8 mouse cellular contexts compared by ENCODE assay signal in the genomic region with DNA sequence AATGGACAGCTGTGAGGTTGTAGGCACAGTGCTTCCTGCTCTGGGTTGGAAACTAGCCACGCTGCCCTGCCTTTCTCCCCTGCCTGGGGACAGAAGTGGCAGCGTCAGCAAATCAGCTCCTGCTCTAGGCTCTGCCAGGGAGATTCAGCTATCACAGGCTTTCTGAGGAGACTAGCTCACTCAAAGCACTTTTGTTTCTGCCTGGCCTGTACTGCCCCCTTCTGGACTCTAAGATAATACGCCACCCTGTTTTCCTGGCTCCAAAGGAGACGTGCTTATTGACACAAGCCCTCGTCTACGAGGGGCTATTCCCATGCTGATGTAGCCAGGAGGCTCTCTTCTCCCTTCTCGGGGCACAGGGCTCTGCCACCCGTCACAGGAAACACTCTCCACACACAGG. TPM values are rescaled to one million over a fixed set of nuclear protein-coding genes. Genes with fewer than 3 reads are reported as not detected.
DNase-seq lines count a peak whose midpoint lies in the region; ATAC-seq and TF ChIP-seq lines count a peak whose summit lies in the region.

No protein-coding gene starts in this region.

- intact Hi-C loops in heart, postnatal 25 days (cut with DNase I): loop anchor here (1.0 to 10.0 kb wide), 4 partner anchors 72 to 338 kb away; partner anchors contain the start of genes Gm29427 and Yod1

- peak; percentile 76 for ATAC-seq in forebrain, embryonic 15.5 days (replicated peaks)
- peak; percentile 38; the same call in 1 of the 2 replicates for ATAC-seq in liver, embryonic 14.5 days (ENCODE audit: insufficient read depth)

- H3K27me3 ChIP-seq in E14TG2a.4 (ENCODE audit: insufficient read depth, low read length): no peaks in the 10 kb centered on the region
- H3K27me3 ChIP-seq in forebrain, embryonic 15.5 days: no peaks in the 10 kb centered on the region
- H3K27me3 ChIP-seq in liver, embryonic 14.5 days (ENCODE audit: control insufficient read depth, insufficient read depth, low read length): no peaks in the 10 kb centered on the region

- peaks cover 11% of the 10 kb centered on the region; the same call in 1 of the 2 replicates for H3K4me1 ChIP-seq in E14TG2a.4 (replicated peaks; ENCODE audit: low read depth, low read length)
- 0 out of 2 replicates have a peak, but pooled peaks cover 2% of the 10 kb centered on the region for H3K4me1 ChIP-seq in forebrain, embryonic 15.5 days
- no peaks in the 10 kb centered on the region; a peak in 1 of 4 replicates for H3K4me1 ChIP-seq in liver, embryonic 14.5 days (replicated peaks; ENCODE audit: control insufficient read depth in 2 of 2, insufficient read depth in 2 of 2, low read length in 1 of 2)

- no peak overlapping the region for H3K9ac ChIP-seq in forebrain, embryonic 15.5 days (replicated peaks)
- H3K9ac ChIP-seq in liver, embryonic 14.5 days (replicated peaks): no peak overlapping the region

- H3K27ac ChIP-seq in forebrain, embryonic 15.5 days (replicated peaks): peak overlapping the region; percentile 59; the same call in 1 of the 2 replicates
- no peak overlapping the region for H3K27ac ChIP-seq in liver, embryonic 14.5 days

- whole genome bisulfite sequencing in forebrain, embryonic 15.5 days: 2% methylated on average over 8 of the region's 8 CpGs
- 18% methylated on average over 8 of the region's 8 CpGs for WGBS in liver, embryonic 14.5 days (ENCODE audit: insufficient replicate concordance)

- peaks cover 23% of the 10 kb centered on the region for H3K36me3 ChIP-seq in E14TG2a.4 (ENCODE audit: insufficient read depth, low read length)
- H3K36me3 ChIP-seq in forebrain, embryonic 15.5 days: peaks cover 32% of the 10 kb centered on the region
- no peaks in the 10 kb centered on the region for H3K36me3 ChIP-seq in liver, embryonic 14.5 days (replicated peaks; ENCODE audit: control insufficient read depth, insufficient read depth, low read depth)

- TF ChIP-seq EP300 in liver, embryonic 14.5 days (IDR thresholded peaks at IDR 0.05; ENCODE audit: low read depth): no peak

- H3K4me3 ChIP-seq in E14TG2a.4 (replicated peaks; ENCODE audit: low read length): no peak overlapping the region
- no peak overlapping the region for H3K4me3 ChIP-seq in forebrain, embryonic 15.5 days
- H3K4me3 ChIP-seq in liver, embryonic 14.5 days (ENCODE audit: insufficient read depth in 1 of 2, low read depth in 2 of 2, low read length in 2 of 2): no peak overlapping the region

- DNase-seq in c-Kit-positive CD71-negative TER-119-negative erythroid progenitor cells, embryonic 14.5 days (ENCODE audit: low read depth): peak; percentile 70
- DNase-seq in heart, postnatal 25 days (ENCODE audit: low spot score): peak; percentile 31
- peak; percentile 77 to 79 for DNase-seq in kidney, postnatal 36 days
- peak in 2 of 3 experiments; percentile 49 to 58 for DNase-seq in liver, embryonic 14.5 days (ENCODE audit: low read depth in 3 of 3, low spot score in 3 of 3)
- peak; percentile 60 for DNase-seq in neural tube, embryonic 10.5 days (ENCODE audit: extremely low spot score, low spot score)
- peak; percentile 32 to 64 for DNase-seq in thymus, postnatal 10 days (ENCODE audit: low spot score in 2 of 2)

- H3K9me3 ChIP-seq in E14TG2a.4 (ENCODE audit: low read length): no peaks in the 10 kb centered on the region
- H3K9me3 ChIP-seq in forebrain, embryonic 15.5 days: no peaks in the 10 kb centered on the region
- H3K9me3 ChIP-seq in liver, embryonic 14.5 days (ENCODE audit: control insufficient read depth, low read length): no peaks in the 10 kb centered on the region

- H3K4me2 ChIP-seq in forebrain, embryonic 15.5 days (replicated peaks): no peak overlapping the region
- H3K4me2 ChIP-seq in liver, embryonic 14.5 days (ENCODE audit: low read depth): no peak overlapping the region

- peak; percentile 62 for TF ChIP-seq CTCF in E14TG2a.4 (conservative IDR thresholded peaks at IDR 0.05; ENCODE audit: low read length)
- peak; percentile 76 for TF ChIP-seq CTCF in liver, embryonic 14.5 days (IDR thresholded peaks at IDR 0.05; ENCODE audit: low read depth)

RNA-seq across cellular contexts. Expression of gene Il10, which starts 33.6 kb away (rescaled TPM):
- polyA plus RNA-seq in forebrain, embryonic 15.5 days (2015; fragmentation: Nextera tagmentation; extraction: Ambion mirVana): not detected in 2 replicates
- not detected for total RNA-seq in heart, postnatal 25 days (2021)
- 0.03 TPM in 2 replicates for polyA plus RNA-seq in liver, embryonic 14.5 days (2012; rRNA removed)
- not detected in 2 replicates for polyA plus RNA-seq in liver, embryonic 14.5 days (2014; fragmentation: Nextera tagmentation; extraction: Ambion mirVana)

RNA-seq across cellular contexts. Expression of gene Mapkapk2, which starts 44.4 kb away (rescaled TPM):
- polyA plus RNA-seq in forebrain, embryonic 15.5 days (2015; fragmentation: Nextera tagmentation; extraction: Ambion mirVana): 23.8 and 26.9 TPM in 2 replicates
- 100 to 1,000 TPM; 264 to 283 TPM for total RNA-seq in heart, postnatal 25 days (2021)
- polyA plus RNA-seq in liver, embryonic 14.5 days (2012; rRNA removed): 10.3 and 12.9 TPM in 2 replicates
- 12.8 and 13.6 TPM in 2 replicates for polyA plus RNA-seq in liver, embryonic 14.5 days (2014; fragmentation: Nextera tagmentation; extraction: Ambion mirVana)
